Mouse (Mus musculus): ENCODE measurements around the gene Man1a2. TPM values are rescaled to one million over a fixed set of nuclear protein-coding genes. Genes with fewer than 3 reads are reported as not detected.

The Man1a2 gene
- polyA plus RNA-seq, 1 experiment from 2014 or later: 92.1 TPM

GRCm38 (mm10) chr3:100530919-100531318 lies 154.4 kb downstream of the Man1a2 start:
- no peak for ATAC-seq
- Histone ChIP-seq H3K36me3 (ENCODE audit: control insufficient read depth, insufficient read depth) (no peaks in the 10 kb centered on the region), H3K27ac (ENCODE audit: low read depth, low read length) (no peak overlapping the region), H3K4me2 (replicated peaks; ENCODE audit: low read depth) (no peak overlapping the region), H3K4me3 (ENCODE audit: low read depth, low read length) (no peak overlapping the region), H3K4me1 (replicated peaks; ENCODE audit: control insufficient read depth, insufficient read depth, low read length) (no peaks in the 10 kb centered on the region), H3K9me3 (ENCODE audit: control insufficient read depth) (no peaks in the 10 kb centered on the region), H3K9ac (ENCODE audit: low read depth, low read length) (no peak overlapping the region), H3K27me3 (replicated peaks; ENCODE audit: control insufficient read depth, insufficient read depth, low read length) (no peaks in the 10 kb centered on the region)
- 91% methylated on average over 5 of the region's 5 CpGs for WGBS
- TF ChIP-seq CTCF (IDR thresholded peaks at IDR 0.05; ENCODE audit: low read depth): no peak

GRCm38 (mm10) chr3:100530244-100530788 lies 155.0 kb downstream of the Man1a2 start:
- H3K27me3 ChIP-seq (replicated peaks; ENCODE audit: control insufficient read depth, insufficient read depth, low read length): no peaks in the 10 kb centered on the region
- no peak overlapping the region for H3K4me2 ChIP-seq (replicated peaks; ENCODE audit: low read depth)
- no peak overlapping the region for H3K27ac ChIP-seq (ENCODE audit: low read depth, low read length)
- 80% methylated on average over 7 of the region's 7 CpGs for WGBS
- H3K9ac ChIP-seq (ENCODE audit: low read depth, low read length): no peak overlapping the region
- H3K4me1 ChIP-seq (replicated peaks; ENCODE audit: control insufficient read depth, insufficient read depth, low read length): no peaks in the 10 kb centered on the region
- no peaks in the 10 kb centered on the region for H3K9me3 ChIP-seq (ENCODE audit: control insufficient read depth)
- no peak overlapping the region for H3K4me3 ChIP-seq (ENCODE audit: low read depth, low read length)
- no peaks in the 10 kb centered on the region for H3K36me3 ChIP-seq (ENCODE audit: control insufficient read depth, insufficient read depth)
- ATAC-seq: no peak
- TF ChIP-seq CTCF (IDR thresholded peaks at IDR 0.05; ENCODE audit: low read depth): no peak

- no peak for TF ChIP-seq CTCF (IDR thresholded peaks at IDR 0.05; ENCODE audit: low read depth)
- Histone ChIP-seq H3K4me1 (replicated peaks; ENCODE audit: control insufficient read depth, insufficient read depth, low read length) (no peaks in the 10 kb centered on the region), H3K9me3 (ENCODE audit: control insufficient read depth) (no peaks in the 10 kb centered on the region), H3K4me2 (replicated peaks; ENCODE audit: low read depth) (no peak overlapping the region), H3K9ac (ENCODE audit: low read depth, low read length) (no peak overlapping the region), H3K27ac (ENCODE audit: low read depth, low read length) (no peak overlapping the region), H3K27me3 (replicated peaks; ENCODE audit: control insufficient read depth, insufficient read depth, low read length) (no peaks in the 10 kb centered on the region), H3K36me3 (ENCODE audit: control insufficient read depth, insufficient read depth) (no peaks in the 10 kb centered on the region), H3K4me3 (ENCODE audit: low read depth, low read length) (no peak overlapping the region)
- WGBS: 71% methylated on average over 7 of the region's 7 CpGs
- ATAC-seq: no peak
Measured at GRCm38 (mm10) chr3:100522671-100523070, 162.6 kb downstream of the Man1a2 start.

GRCm38 (mm10) chr3:100521626-100522025 lies 163.7 kb downstream of the Man1a2 start:
- TF ChIP-seq CTCF (IDR thresholded peaks at IDR 0.05; ENCODE audit: low read depth): no peak
- 82% methylated on average over 1 of the region's 1 CpGs for WGBS
- Histone ChIP-seq H3K9ac (ENCODE audit: low read depth, low read length) (no peak overlapping the region), H3K27me3 (replicated peaks; ENCODE audit: control insufficient read depth, insufficient read depth, low read length) (no peaks in the 10 kb centered on the region), H3K9me3 (ENCODE audit: control insufficient read depth) (no peaks in the 10 kb centered on the region), H3K4me2 (replicated peaks; ENCODE audit: low read depth) (no peak overlapping the region), H3K27ac (ENCODE audit: low read depth, low read length) (no peak overlapping the region), H3K36me3 (ENCODE audit: control insufficient read depth, insufficient read depth) (no peaks in the 10 kb centered on the region), H3K4me1 (replicated peaks; ENCODE audit: control insufficient read depth, insufficient read depth, low read length) (no peaks in the 10 kb centered on the region), H3K4me3 (ENCODE audit: low read depth, low read length) (no peak overlapping the region)
- ATAC-seq: no peak

- Histone ChIP-seq H3K9me3 (ENCODE audit: control insufficient read depth) (no peaks in the 10 kb centered on the region), H3K4me3 (ENCODE audit: low read depth, low read length) (no peak overlapping the region), H3K4me2 (replicated peaks; ENCODE audit: low read depth) (no peak overlapping the region), H3K4me1 (replicated peaks; ENCODE audit: control insufficient read depth, insufficient read depth, low read length) (no peaks in the 10 kb centered on the region), H3K9ac (ENCODE audit: low read depth, low read length) (no peak overlapping the region), H3K36me3 (ENCODE audit: control insufficient read depth, insufficient read depth) (no peaks in the 10 kb centered on the region), H3K27me3 (replicated peaks; ENCODE audit: control insufficient read depth, insufficient read depth, low read length) (no peaks in the 10 kb centered on the region), H3K27ac (ENCODE audit: low read depth, low read length) (no peak overlapping the region)
- WGBS: 75% methylated on average over 5 of the region's 5 CpGs
- ATAC-seq: no peak
- TF ChIP-seq CTCF (IDR thresholded peaks at IDR 0.05; ENCODE audit: low read depth): no peak
Measured at GRCm38 (mm10) chr3:100515754-100516141, 169.6 kb downstream of the Man1a2 start.

- no peak overlapping the region for H3K9ac ChIP-seq (ENCODE audit: low read depth, low read length)
- no peak for TF ChIP-seq CTCF (IDR thresholded peaks at IDR 0.05; ENCODE audit: low read depth)
- no peaks in the 10 kb centered on the region for H3K27me3 ChIP-seq (replicated peaks; ENCODE audit: control insufficient read depth, insufficient read depth, low read length)
- WGBS: 78% methylated on average over 8 of the region's 8 CpGs
- H3K27ac ChIP-seq (ENCODE audit: low read depth, low read length): no peak overlapping the region
- no peak overlapping the region for H3K4me2 ChIP-seq (replicated peaks; ENCODE audit: low read depth)
- no peak for ATAC-seq
- no peaks in the 10 kb centered on the region for H3K9me3 ChIP-seq (ENCODE audit: control insufficient read depth)
- H3K4me1 ChIP-seq (replicated peaks; ENCODE audit: control insufficient read depth, insufficient read depth, low read length): no peaks in the 10 kb centered on the region
- H3K4me3 ChIP-seq (ENCODE audit: low read depth, low read length): no peak overlapping the region
- H3K36me3 ChIP-seq (ENCODE audit: control insufficient read depth, insufficient read depth): no peaks in the 10 kb centered on the region
Measured at GRCm38 (mm10) chr3:100515093-100515753, 170.1 kb downstream of the Man1a2 start.

Other genes starting within 250 kb of the Man1a2 start
- 1.8 TPM in 2 replicates for gene Tent5c, start 196.2 kb downstream of the Man1a2 start, polyA plus RNA-seq (2015; fragmentation: Nextera tagmentation; extraction: Ambion mirVana)
- gene Vtcn1, start 140.0 kb upstream of the Man1a2 start, polyA plus RNA-seq (2015; fragmentation: Nextera tagmentation; extraction: Ambion mirVana): 0.08 and 0.18 TPM in 2 replicates
- gene Trim45, start 236.7 kb upstream of the Man1a2 start, polyA plus RNA-seq (2015; fragmentation: Nextera tagmentation; extraction: Ambion mirVana): 1.6 TPM in 2 replicates